Mouse (Mus musculus): ENCODE results near the gene Fbxl15. TPM values are rescaled to one million over a fixed set of nuclear protein-coding genes. Genes with fewer than 3 reads are reported as not detected.

The Fbxl15 gene
- polyA plus RNA-seq, 1 experiment from 2014 or later = 13.0 TPM

DNA sequence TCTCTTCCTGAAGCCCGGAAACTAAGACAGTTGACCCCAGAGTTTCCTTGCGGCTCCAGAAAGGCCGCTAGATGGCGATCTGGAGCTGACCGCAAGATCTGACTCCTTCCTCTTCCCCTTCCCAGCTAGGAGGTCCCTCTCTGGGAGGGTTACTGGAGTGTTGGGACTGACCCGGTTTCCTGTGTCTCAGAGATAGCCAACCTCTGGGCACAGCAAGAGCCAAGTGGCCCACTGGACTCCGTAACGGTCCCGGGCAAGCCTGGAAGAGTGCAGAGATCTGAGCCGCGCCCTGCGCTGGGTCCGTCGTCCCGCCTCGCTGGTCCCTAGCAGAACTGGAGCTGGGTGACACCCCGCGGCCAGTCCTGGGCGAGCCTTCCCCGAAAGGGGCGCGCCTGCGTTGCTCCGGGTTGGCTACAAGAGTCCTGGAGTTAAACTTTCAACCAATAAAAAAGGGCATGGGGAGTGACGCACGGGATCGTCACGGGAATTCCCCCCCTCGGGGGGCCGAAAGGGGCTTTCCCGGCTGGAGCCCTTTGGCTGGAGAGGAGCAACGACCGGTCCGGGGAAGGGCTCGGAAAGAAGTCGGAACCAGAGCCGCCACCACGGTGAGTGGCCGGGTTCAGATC lies 23.7 kb upstream of the Fbxl15 start, which contains the start of gene Nfkb2:
Nfkb2 (plus strand) TSS at position 105 of the 626 bp plus-strand sequence.
- peak within 1 kb of the TSS; percentile 69 for H3K9ac ChIP-seq (replicated peaks; ENCODE audit: low read depth)
- no peaks in the 10 kb centered on the region for H3K27me3 ChIP-seq (replicated peaks; ENCODE audit: insufficient read depth, low read length)
- DNase-seq (ENCODE audit: low spot score) = peak; percentile 98
- H3K4me3 ChIP-seq (ENCODE audit: low read depth, low read length) = peak within 1 kb of the TSS; percentile 74
- H3K36me3 ChIP-seq (ENCODE audit: insufficient read depth, low read length) = no peaks in the 10 kb centered on the region
- H3K4me2 ChIP-seq (replicated peaks; ENCODE audit: low read depth, low read length) = peak within 1 kb of the TSS; percentile 99
- under 1% methylated on average over 38 of the region's 39 CpGs for WGBS
- peaks cover 6% of the 10 kb centered on the region; the same call in 1 of the 2 replicates for H3K4me1 ChIP-seq (ENCODE audit: insufficient read depth, low read depth, low read length)
- no peak for TF ChIP-seq EP300 (IDR thresholded peaks at IDR 0.05)
- peak; percentile 92 for TF ChIP-seq CTCF (IDR thresholded peaks at IDR 0.05)
- ATAC-seq = peak; percentile 95
- H3K27ac ChIP-seq (ENCODE audit: low read length) = peak within 1 kb of the TSS; percentile 89
- no peaks in the 10 kb centered on the region for H3K9me3 ChIP-seq (ENCODE audit: low read length)

DNA sequence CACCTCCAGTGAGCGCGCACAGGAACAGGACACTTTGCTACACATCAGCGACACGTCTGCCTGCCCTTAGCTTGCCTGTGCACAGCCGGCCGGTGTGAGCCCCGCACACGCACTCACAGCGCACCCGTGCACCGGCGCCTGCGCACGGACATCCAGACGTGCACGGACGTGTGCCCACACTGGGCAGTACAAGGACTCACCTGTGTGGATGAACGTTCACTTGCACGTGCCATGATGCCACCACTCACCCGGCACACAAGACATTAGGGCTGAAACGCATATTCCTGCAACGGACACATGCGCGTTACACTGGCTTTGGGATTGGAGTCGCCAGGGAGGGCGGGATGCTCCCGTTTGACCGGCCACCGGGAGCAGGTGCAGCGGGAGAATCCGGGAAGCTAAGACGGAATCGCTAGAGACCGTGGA lies 23.1 kb upstream of the Fbxl15 start:
- Histone ChIP-seq H3K36me3 (ENCODE audit: insufficient read depth, low read length) (peaks cover 4% of the 10 kb centered on the region; the same call in 1 of the 2 replicates), H3K9ac (replicated peaks; ENCODE audit: low read depth) (peak overlapping the region; percentile 69), H3K27me3 (replicated peaks; ENCODE audit: insufficient read depth, low read length) (no peaks in the 10 kb centered on the region), H3K4me3 (ENCODE audit: low read depth, low read length) (peak overlapping the region; percentile 74), H3K9me3 (ENCODE audit: low read length) (no peaks in the 10 kb centered on the region), H3K4me2 (replicated peaks; ENCODE audit: low read depth, low read length) (peak overlapping the region; percentile 99), H3K4me1 (ENCODE audit: insufficient read depth, low read depth, low read length) (peaks cover 6% of the 10 kb centered on the region; the same call in 1 of the 2 replicates), H3K27ac (ENCODE audit: low read length) (peak overlapping the region; percentile 89)
- TF ChIP-seq CTCF (IDR thresholded peaks at IDR 0.05) (no peak), EP300 (IDR thresholded peaks at IDR 0.05) (no peak)
- under 1% methylated on average over 34 of the region's 34 CpGs for WGBS
- DNase-seq (ENCODE audit: low spot score) = no peak
- peak; percentile 26 for ATAC-seq

DNA sequence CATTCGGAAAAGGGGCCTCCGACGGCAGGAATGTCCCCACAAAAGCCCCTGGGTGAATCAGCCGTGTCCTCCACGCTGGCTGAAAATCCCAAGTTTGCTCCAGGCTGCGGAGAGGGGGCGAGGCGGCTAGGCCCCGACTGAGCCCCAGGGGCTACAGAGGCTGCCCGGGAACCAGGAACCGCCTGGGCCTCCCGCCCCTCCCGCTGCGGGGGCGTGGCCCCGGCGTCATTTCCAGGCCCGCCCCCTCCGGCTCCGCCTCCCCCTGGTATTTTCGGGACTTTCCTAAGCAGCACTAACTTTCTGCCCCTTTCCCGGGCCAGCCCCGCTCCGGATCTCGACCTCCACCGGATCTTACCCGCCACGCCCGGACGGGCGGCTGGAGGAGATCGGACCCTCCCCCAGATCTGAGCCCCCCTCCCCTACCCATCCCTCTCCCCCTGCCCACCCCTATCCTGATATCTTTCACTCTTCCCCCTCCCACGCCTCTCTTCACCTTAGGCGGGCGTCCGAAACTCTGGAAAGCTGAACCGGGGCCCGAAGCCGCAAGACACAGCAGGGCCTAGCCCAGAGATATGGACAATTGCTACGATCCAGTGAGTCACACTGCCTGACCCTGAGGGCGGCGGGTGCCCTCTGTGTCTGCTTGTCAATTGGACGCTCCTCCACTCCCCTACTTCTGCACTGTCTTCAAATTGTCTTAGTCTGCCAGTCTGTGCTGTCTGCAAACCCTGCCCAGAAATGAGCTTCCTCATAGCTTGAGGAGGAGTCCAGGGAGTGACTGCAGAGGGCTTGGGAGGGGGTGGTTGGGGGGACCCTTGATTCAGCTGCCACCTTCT lies 22.3 kb upstream of the Fbxl15 start:
- peak overlapping the region; percentile 69 for H3K9ac ChIP-seq (replicated peaks; ENCODE audit: low read depth)
- peak; percentile 75 for ATAC-seq
- H3K9me3 ChIP-seq (ENCODE audit: low read length) = no peaks in the 10 kb centered on the region
- peaks cover 6% of the 10 kb centered on the region; the same call in 1 of the 2 replicates for H3K4me1 ChIP-seq (ENCODE audit: insufficient read depth, low read depth, low read length)
- H3K36me3 ChIP-seq (ENCODE audit: insufficient read depth, low read length) = peaks cover 9% of the 10 kb centered on the region; the same call in 1 of the 2 replicates
- peak; percentile 94 for DNase-seq (ENCODE audit: low spot score)
- H3K27me3 ChIP-seq (replicated peaks; ENCODE audit: insufficient read depth, low read length) = no peaks in the 10 kb centered on the region
- peak overlapping the region; percentile 74 for H3K4me3 ChIP-seq (ENCODE audit: low read depth, low read length)
- peak overlapping the region; percentile 99 for H3K4me2 ChIP-seq (replicated peaks; ENCODE audit: low read depth, low read length)
- 0% methylated on average over 28 of the region's 43 CpGs for WGBS
- H3K27ac ChIP-seq (ENCODE audit: low read length) = peak overlapping the region; percentile 89
- TF ChIP-seq EP300 (IDR thresholded peaks at IDR 0.05) (no peak), CTCF (IDR thresholded peaks at IDR 0.05) (no peak)

DNA sequence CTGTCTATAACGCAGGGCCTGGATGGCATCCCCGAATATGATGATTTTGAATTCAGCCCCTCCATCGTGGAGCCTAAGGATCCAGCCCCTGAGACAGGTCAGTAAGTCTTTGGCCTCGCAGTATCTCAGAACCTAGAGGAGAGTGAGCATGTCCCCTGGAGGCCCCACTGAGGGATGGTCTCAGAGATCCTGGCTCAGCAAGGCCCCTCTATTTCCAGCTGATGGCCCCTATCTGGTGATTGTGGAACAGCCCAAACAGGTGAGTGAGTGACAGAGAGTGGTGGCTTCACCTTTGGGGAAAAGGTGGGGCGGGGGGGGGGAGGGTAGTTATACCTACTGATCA lies 21.7 kb upstream of the Fbxl15 start:
- Histone ChIP-seq H3K4me1 (ENCODE audit: insufficient read depth, low read depth, low read length) (peaks cover 6% of the 10 kb centered on the region; the same call in 1 of the 2 replicates), H3K36me3 (ENCODE audit: insufficient read depth, low read length) (peaks cover 15% of the 10 kb centered on the region; the same call in 1 of the 2 replicates), H3K9me3 (ENCODE audit: low read length) (no peaks in the 10 kb centered on the region), H3K4me3 (ENCODE audit: low read depth, low read length) (peak overlapping the region; percentile 74), H3K4me2 (replicated peaks; ENCODE audit: low read depth, low read length) (peak overlapping the region; percentile 99), H3K27me3 (replicated peaks; ENCODE audit: insufficient read depth, low read length) (no peaks in the 10 kb centered on the region), H3K9ac (replicated peaks; ENCODE audit: low read depth) (peak overlapping the region; percentile 69), H3K27ac (ENCODE audit: low read length) (peak overlapping the region; percentile 89; the same call in 1 of the 2 replicates)
- ATAC-seq = no peak
- TF ChIP-seq EP300 (IDR thresholded peaks at IDR 0.05) (no peak), CTCF (IDR thresholded peaks at IDR 0.05) (no peak)
- 56% methylated on average over 5 of the region's 5 CpGs for WGBS
- no peak for DNase-seq (ENCODE audit: low spot score)

DNA sequence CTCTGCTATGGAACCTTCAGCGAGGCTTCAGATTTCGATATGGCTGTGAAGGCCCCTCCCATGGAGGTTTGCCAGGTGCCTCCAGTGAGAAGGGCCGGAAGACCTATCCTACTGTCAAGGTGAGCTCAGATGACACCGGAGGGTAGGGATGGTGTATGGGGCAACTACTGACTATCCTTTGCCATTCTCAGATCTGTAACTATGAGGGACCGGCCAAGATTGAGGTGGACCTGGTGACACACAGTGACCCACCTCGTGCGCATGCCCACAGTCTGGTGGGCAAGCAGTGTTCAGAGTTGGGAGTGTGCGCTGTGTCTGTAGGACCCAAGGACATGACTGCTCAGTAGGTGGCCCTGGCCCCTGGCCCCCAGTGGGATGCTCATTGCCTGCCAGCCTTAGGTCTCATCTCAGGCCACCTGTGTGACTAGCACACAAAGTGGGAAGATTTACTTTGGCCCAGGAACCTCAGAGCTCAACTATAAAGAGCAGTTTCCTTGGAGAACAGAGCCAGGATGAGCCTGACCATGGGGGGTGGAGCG lies 21.2 kb upstream of the Fbxl15 start:
- H3K36me3 ChIP-seq (ENCODE audit: insufficient read depth, low read length) = peaks cover 21% of the 10 kb centered on the region
- H3K27me3 ChIP-seq (replicated peaks; ENCODE audit: insufficient read depth, low read length) = no peaks in the 10 kb centered on the region
- H3K9ac ChIP-seq (replicated peaks; ENCODE audit: low read depth) = no peak overlapping the region
- H3K4me1 ChIP-seq (ENCODE audit: insufficient read depth, low read depth, low read length) = peaks cover 6% of the 10 kb centered on the region; the same call in 1 of the 2 replicates
- no peaks in the 10 kb centered on the region for H3K9me3 ChIP-seq (ENCODE audit: low read length)
- no peak overlapping the region for H3K27ac ChIP-seq (ENCODE audit: low read length)
- DNase-seq (ENCODE audit: low spot score) (no peak), ATAC-seq (no peak)
- TF ChIP-seq CTCF (IDR thresholded peaks at IDR 0.05) (no peak), EP300 (IDR thresholded peaks at IDR 0.05) (no peak)
- 93% methylated on average over 9 of the region's 9 CpGs for WGBS
- no peak overlapping the region for H3K4me2 ChIP-seq (replicated peaks; ENCODE audit: low read depth, low read length)
- H3K4me3 ChIP-seq (ENCODE audit: low read depth, low read length) = no peak overlapping the region

DNA sequence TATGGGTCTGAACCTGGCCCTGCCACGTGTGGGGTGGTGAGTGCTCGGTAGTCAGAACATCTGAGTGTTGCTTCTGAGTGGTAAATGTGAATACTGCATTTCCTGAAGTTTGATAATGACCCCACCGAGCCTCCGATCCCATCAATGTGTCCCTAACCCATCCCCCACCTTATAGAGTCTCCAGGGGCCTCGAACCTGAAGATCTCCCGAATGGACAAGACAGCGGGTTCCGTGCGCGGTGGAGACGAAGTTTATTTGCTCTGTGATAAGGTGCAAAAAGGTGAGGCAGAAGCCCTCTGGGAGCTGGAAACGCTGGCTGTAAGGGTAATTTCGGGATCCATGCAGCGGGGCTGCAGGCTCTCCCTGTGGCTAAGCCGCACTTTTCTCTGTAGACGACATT lies 20.2 kb upstream of the Fbxl15 start:
- Histone ChIP-seq H3K9me3 (ENCODE audit: low read length) (no peaks in the 10 kb centered on the region), H3K4me3 (ENCODE audit: low read depth, low read length) (no peak overlapping the region), H3K27ac (ENCODE audit: low read length) (no peak overlapping the region), H3K4me1 (ENCODE audit: insufficient read depth, low read depth, low read length) (peaks cover 6% of the 10 kb centered on the region; the same call in 1 of the 2 replicates), H3K9ac (replicated peaks; ENCODE audit: low read depth) (no peak overlapping the region), H3K36me3 (ENCODE audit: insufficient read depth, low read length) (peaks cover 24% of the 10 kb centered on the region), H3K27me3 (replicated peaks; ENCODE audit: insufficient read depth, low read length) (no peaks in the 10 kb centered on the region), H3K4me2 (replicated peaks; ENCODE audit: low read depth, low read length) (no peak overlapping the region)
- 85% methylated on average over 16 of the region's 16 CpGs for WGBS
- ATAC-seq (no peak), DNase-seq (ENCODE audit: low spot score) (no peak)
- TF ChIP-seq EP300 (IDR thresholded peaks at IDR 0.05) = no peak
- no peak for TF ChIP-seq CTCF (IDR thresholded peaks at IDR 0.05)
